Mouse (Mus musculus): ENCODE measurements around the gene Cdh22. TPM values are rescaled to one million over a fixed set of nuclear protein-coding genes. Genes with fewer than 3 reads are reported as not detected.

Cdh22 gene
- polyA plus RNA-seq (2012; rRNA removed): 4.2 and 4.8 TPM in 2 replicates

GRCm38 (mm10) chr2:165234613-165235291 is at the start of gene Cdh22:
Cdh22 (minus strand) TSS chr2:165234853.

GRCm38 (mm10) chr2:165090650-165091049 is 144.0 kb downstream of the Cdh22 start, which contains the start of gene 1700025C18Rik:
1700025C18Rik (minus strand) TSS chr2:165090750.

Other genes with a start within 250 kb of the Cdh22 start
- gene Ncoa5, start 200.0 kb downstream of the Cdh22 start, polyA plus RNA-seq (2012; rRNA removed): 42.2 and 48.5 TPM in 2 replicates
- gene Cd40, start 179.2 kb downstream of the Cdh22 start, polyA plus RNA-seq (2012; rRNA removed): 2.5 and 4.1 TPM in 2 replicates
- not detected in 2 replicates for gene 1700025C18Rik, start 144.1 kb downstream of the Cdh22 start, polyA plus RNA-seq (2012; rRNA removed)
- 62.8 and 66.6 TPM in 2 replicates for gene Slc35c2, start 53.0 kb upstream of the Cdh22 start, polyA plus RNA-seq (2012; rRNA removed)
- 90.6 and 92.9 TPM in 2 replicates for gene Elmo2, start 91.6 kb upstream of the Cdh22 start, polyA plus RNA-seq (2012; rRNA removed)
- gene Zfp663, start 133.9 kb upstream of the Cdh22 start, polyA plus RNA-seq (2012; rRNA removed): 0.33 TPM in 1 of 2 replicates, not detected in the other
- 6.4 and 7.4 TPM in 2 replicates for gene Zfp334, start 153.4 kb upstream of the Cdh22 start, polyA plus RNA-seq (2012; rRNA removed)
- 0.26 and 0.36 TPM in 2 replicates for gene Ocstamp, start 165.6 kb upstream of the Cdh22 start, polyA plus RNA-seq (2012; rRNA removed)
- 1.8 and 3.1 TPM in 2 replicates for gene Slc13a3, start 238.4 kb upstream of the Cdh22 start, polyA plus RNA-seq (2012; rRNA removed)